Mouse (Mus musculus) mammary gland, adult 2 months (tissue): ENCODE data around the gene Plekhh3. TPM values are rescaled to one million over a fixed set of nuclear protein-coding genes. Genes with fewer than 3 reads are reported as not detected.

Experiments used
- polyA plus RNA-seq: library from polyadenylated mRNA; depleted of rRNA; stranded (reverse); fragments of >200 nt; gene quantifications from 2 replicates; pipeline ENCODE4 v1.2.3, GENCODE M21; 2012; ENCODE audit warnings: low replicate concordance; rRNA removed

Plekhh3 gene
- polyA plus RNA-seq = 51.3 and 92.6 TPM in 2 replicates

GRCm38 (mm10) chr11:101170811-101171610, at the start of gene Plekhh3:
TSS of gene Plekhh3 (minus strand) at chr11:101171351.

DNA sequence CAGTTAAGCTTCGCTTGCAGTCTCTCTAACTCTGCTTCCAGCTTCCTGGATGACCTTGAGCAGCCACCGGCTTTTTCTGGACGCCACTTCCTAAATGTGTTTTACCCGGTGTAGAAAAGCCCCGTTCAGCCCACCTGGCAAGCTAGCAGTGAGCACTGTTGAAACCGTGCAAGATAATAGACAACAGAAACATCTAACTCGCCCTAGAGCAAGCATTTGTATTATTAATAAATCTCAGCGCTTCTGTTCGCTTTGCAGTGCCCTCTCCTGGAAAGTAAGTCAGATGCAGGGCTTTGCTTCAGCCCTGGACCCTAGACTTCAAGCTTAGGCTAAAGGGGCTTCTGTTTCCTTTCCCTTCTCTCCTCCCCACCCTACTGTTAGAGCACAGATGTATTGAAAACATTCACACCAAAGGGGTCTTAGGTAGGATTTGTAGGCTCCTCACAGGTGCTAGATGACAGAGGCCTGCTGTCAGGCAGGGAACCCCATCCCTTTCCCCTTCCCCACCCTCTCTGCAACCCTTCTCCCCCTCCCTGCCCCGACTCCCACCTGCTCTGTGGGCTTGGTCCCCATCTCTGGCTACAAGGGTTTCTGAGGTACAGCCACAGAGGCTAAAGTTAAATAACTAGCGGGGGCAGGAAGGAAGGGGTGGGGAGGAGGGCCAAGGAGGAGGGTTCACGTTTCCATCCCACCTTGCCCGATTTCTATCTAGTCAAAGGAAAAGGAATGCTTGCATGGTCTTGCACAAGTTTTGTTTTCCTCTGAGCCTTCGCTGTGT, 3.9 kb upstream of the Plekhh3 start, which contains the start of gene Ccr10:
Ccr10 (minus strand) TSS at position 593 of the 778 bp plus-strand sequence.

DNA sequence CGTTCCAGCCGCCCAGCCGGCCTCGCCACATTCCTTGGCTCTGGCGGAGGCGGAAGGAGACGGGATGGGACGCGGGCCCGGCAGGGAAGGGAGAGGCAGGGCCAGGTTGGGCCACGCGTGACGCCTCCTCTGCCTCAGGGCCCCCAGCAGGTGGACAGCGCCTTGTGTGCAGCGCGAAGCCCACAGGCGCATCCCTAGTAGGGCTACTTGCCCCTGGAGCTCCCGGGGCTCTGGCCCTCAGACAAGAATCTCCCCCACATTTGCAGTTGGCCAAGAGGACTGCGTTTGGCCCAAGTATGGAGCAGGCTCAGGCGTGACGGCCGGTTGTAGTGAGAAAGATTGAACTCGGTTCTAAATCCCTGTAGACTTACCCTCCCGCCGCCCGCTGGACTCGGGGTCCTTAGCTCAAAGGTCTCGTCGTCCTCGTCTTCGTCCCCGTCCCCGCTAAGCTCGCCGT, 769 bp downstream of the Plekhh3 start, which contains the start of gene Cntnap1:
Cntnap1 (plus strand) TSS at position 170 of the 457 bp plus-strand sequence.

GRCm38 (mm10) chr11:101155728-101156371, 15.3 kb downstream of the Plekhh3 start, which contains the start of gene Tubg2:
TSS of gene Tubg2 (plus strand) at chr11:101155907.

DNA sequence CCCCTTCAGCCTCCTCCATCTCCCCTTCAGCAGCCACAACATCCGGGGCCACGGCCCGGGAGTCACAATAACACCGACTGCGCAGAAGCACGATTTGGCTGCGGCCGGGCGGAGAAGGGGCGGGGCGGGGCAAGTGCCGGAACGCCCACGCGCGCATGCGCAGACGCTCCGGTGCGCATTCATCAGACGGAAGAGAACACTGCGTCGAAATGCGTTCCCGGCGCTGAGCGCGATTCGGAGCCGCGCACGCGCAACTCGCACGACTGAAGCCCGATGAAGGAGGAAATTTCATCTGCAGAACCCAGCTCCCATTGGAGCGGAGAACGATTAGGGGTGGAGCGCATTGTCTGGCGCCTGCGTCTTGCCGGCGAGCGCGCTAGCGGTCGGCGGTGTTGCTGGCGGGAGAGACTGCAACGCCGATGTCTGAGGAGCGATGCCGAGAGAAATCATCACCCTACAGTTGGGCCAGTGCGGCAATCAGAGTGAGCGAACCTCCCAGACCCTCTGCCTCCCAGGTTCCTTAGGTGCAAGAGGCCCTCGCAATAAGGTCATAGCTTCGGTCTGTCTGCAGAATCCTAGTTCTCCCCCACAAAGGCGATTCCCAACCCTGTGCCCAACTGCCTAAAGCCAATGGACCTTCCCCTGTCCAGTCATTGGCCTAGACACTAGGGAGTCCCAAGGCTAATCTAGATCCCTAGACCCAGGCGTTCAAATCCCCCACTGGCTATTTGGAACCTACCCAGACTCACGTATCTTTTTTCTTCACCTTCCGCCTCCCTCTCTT, 51.2 kb downstream of the Plekhh3 start, which contains the start of the genes Retreg3 and Tubg1:
Retreg3 (minus strand) TSS at position 133 of the 784 bp plus-strand sequence.
Tubg1 (plus strand) TSS at position 178 of the 784 bp plus-strand sequence.

Other genes starting within 250 kb of the Plekhh3 start
- gene Stat3, start 231.8 kb downstream of the Plekhh3 start, polyA plus RNA-seq = 117 and 148 TPM in 2 replicates
- 184 and 257 TPM in 2 replicates for gene Cavin1, start 200.5 kb downstream of the Plekhh3 start, polyA plus RNA-seq
- gene Atp6v0a1, start 161.9 kb downstream of the Plekhh3 start, polyA plus RNA-seq = 68.6 and 77.8 TPM in 2 replicates
- 43.2 and 45.4 TPM in 2 replicates for gene Naglu, start 101.3 kb downstream of the Plekhh3 start, polyA plus RNA-seq
- 0.24 and 0.94 TPM in 2 replicates for gene Hsd17b1, start 92.9 kb downstream of the Plekhh3 start, polyA plus RNA-seq
- gene Coasy, start 88.8 kb downstream of the Plekhh3 start, polyA plus RNA-seq = 92.0 and 118 TPM in 2 replicates
- 50.5 and 97.1 TPM in 2 replicates for gene Mlx, start 84.1 kb downstream of the Plekhh3 start, polyA plus RNA-seq
- gene Psmc3ip, start 75.9 kb downstream of the Plekhh3 start, polyA plus RNA-seq = 0.43 and 0.62 TPM in 2 replicates
- gene Retreg3, start 51.5 kb downstream of the Plekhh3 start, polyA plus RNA-seq = 81.8 and 115 TPM in 2 replicates
- 8.4 and 17.4 TPM in 2 replicates for gene Tubg1, start 51.4 kb downstream of the Plekhh3 start, polyA plus RNA-seq
- 4.1 and 4.5 TPM in 2 replicates for gene Tubg2, start 15.4 kb downstream of the Plekhh3 start, polyA plus RNA-seq
- 12.3 and 13.5 TPM in 2 replicates for gene Cntnap1, start 828 bp downstream of the Plekhh3 start, polyA plus RNA-seq
- gene Ccr10, start 4.1 kb upstream of the Plekhh3 start, polyA plus RNA-seq = 2.9 and 6.8 TPM in 2 replicates
- gene Ezh1, start 55.1 kb upstream of the Plekhh3 start, polyA plus RNA-seq = 34.7 and 54.3 TPM in 2 replicates
- gene Ramp2, start 74.7 kb upstream of the Plekhh3 start, polyA plus RNA-seq = 138 and 195 TPM in 2 replicates
- 89.8 and 96.1 TPM in 2 replicates for gene Vps25, start 82.4 kb upstream of the Plekhh3 start, polyA plus RNA-seq
- gene Wnk4, start 89.2 kb upstream of the Plekhh3 start, polyA plus RNA-seq = 1.9 and 2.4 TPM in 2 replicates
- 0.05 and 0.17 TPM in 2 replicates for gene Cntd1, start 107.7 kb upstream of the Plekhh3 start, polyA plus RNA-seq
- gene Coa3, start 107.8 kb upstream of the Plekhh3 start, polyA plus RNA-seq = 190 and 296 TPM in 2 replicates
- gene Becn1, start 130.9 kb upstream of the Plekhh3 start, polyA plus RNA-seq = 53.9 and 131 TPM in 2 replicates
- gene Psme3, start 144.9 kb upstream of the Plekhh3 start, polyA plus RNA-seq = 44.3 and 89.4 TPM in 2 replicates
- 6.3 and 7.4 TPM in 2 replicates for gene Aoc2, start 153.7 kb upstream of the Plekhh3 start, polyA plus RNA-seq
- 268 and 327 TPM in 2 replicates for gene Aoc3, start 159.3 kb upstream of the Plekhh3 start, polyA plus RNA-seq
- 0.06 and 0.60 TPM in 2 replicates for gene G6pc, start 196.2 kb upstream of the Plekhh3 start, polyA plus RNA-seq
- 22.4 and 22.6 TPM in 2 replicates for gene Aarsd1, start 246.3 kb upstream of the Plekhh3 start, polyA plus RNA-seq